ENCODE assay signal across 18 mouse cellular contexts in genomic region chr17:65703527-65704391, GRCm38 (mm10).
DNase-seq lines count a peak whose midpoint lies in the region; ATAC-seq and TF ChIP-seq lines count a peak whose summit lies in the region.
"Had no signal": no experiment of that assay in that cellular context is flagged by ENCODE, and none has a peak within 500 bp of the region (broad histone marks: within the 10 kb centered on the region; RNA-seq: fewer than 3 reads in every experiment).

No protein-coding gene starts in this region.

- ATAC-seq in neural tube, embryonic 15.5 days (ENCODE audit: low FRiP score), result no peak
- ATAC-seq in stomach, postnatal 0 days (ENCODE audit: low FRiP score, low TSS enrichment), result no peak
- ATAC-seq in hindbrain, embryonic 13.5 days (ENCODE audit: low FRiP score), result no peak
- ATAC-seq: liver, embryonic 12.5 days had no signal

- no peak overlapping the region for H3K4me2 ChIP-seq in neural tube, embryonic 15.5 days
- H3K4me2 ChIP-seq in stomach, postnatal 0 days (replicated peaks; ENCODE audit: low read depth), result no peak overlapping the region
- no peak overlapping the region for H3K4me2 ChIP-seq in hindbrain, embryonic 13.5 days
- H3K4me2 ChIP-seq: heart, embryonic 13.5 days; hindbrain, embryonic 15.5 days; liver, embryonic 12.5 days; midbrain, embryonic 11.5 days; stomach, embryonic 15.5 days had no signal

- peak overlapping the region; percentile 46 for H3K27ac ChIP-seq in gastrocnemius, adult 2 months
- 0 out of 2 replicates have a peak overlapping the region, but pooled peaks have one; percentile 9 for H3K27ac ChIP-seq in neural tube, embryonic 15.5 days (replicated peaks)
- no peak overlapping the region for H3K27ac ChIP-seq in stomach, postnatal 0 days (replicated peaks)
- no peak overlapping the region for H3K27ac ChIP-seq in hindbrain, embryonic 13.5 days
- H3K27ac ChIP-seq: liver, embryonic 12.5 days; stomach, embryonic 15.5 days had no signal

- no peak for DNase-seq in gastrocnemius, adult 2 months
- no peak for DNase-seq in gastrocnemius, adult 8-10 months (ENCODE audit: low spot score in 2 of 2)
- no peak for DNase-seq in neural tube, embryonic 10.5 days (ENCODE audit: extremely low spot score, low spot score)
- DNase-seq in Muller cell, postnatal 12 days (ENCODE audit: inconsistent ontology term), result peak; percentile 53
- DNase-seq in stomach, postnatal 0 days (ENCODE audit: low spot score), result peak; percentile 11
- no peak for DNase-seq in urinary bladder, adult 18-20 months (ENCODE audit: low spot score in 2 of 2)
- DNase-seq: cerebellum, adult 9-11 months; gastrocnemius, postnatal 36 days; kidney, adult 9 months; lung, postnatal 36 days had no signal

- H3K27me3 ChIP-seq in neural tube, embryonic 15.5 days (replicated peaks), result no peaks in the 10 kb centered on the region
- no peaks in the 10 kb centered on the region for H3K27me3 ChIP-seq in stomach, postnatal 0 days (ENCODE audit: control insufficient read depth, insufficient read depth, low read length)
- no peaks in the 10 kb centered on the region for H3K27me3 ChIP-seq in hindbrain, embryonic 13.5 days
- H3K27me3 ChIP-seq: heart, embryonic 13.5 days; hindbrain, embryonic 15.5 days; liver, embryonic 12.5 days; stomach, embryonic 15.5 days had no signal

- peaks cover 38% of the 10 kb centered on the region for H3K4me1 ChIP-seq in neural tube, embryonic 15.5 days
- H3K4me1 ChIP-seq in stomach, postnatal 0 days (replicated peaks; ENCODE audit: control insufficient read depth, insufficient read depth), result 0 out of 2 replicates have a peak, but pooled peaks cover 2% of the 10 kb centered on the region
- peaks cover 28% of the 10 kb centered on the region for H3K4me1 ChIP-seq in hindbrain, embryonic 13.5 days (replicated peaks)
- H3K4me1 ChIP-seq: liver, embryonic 12.5 days; stomach, embryonic 15.5 days had no signal

- no peak for TF ChIP-seq EP300 in stomach, postnatal 0 days (optimal IDR thresholded peaks at IDR 0.05)

- intact Hi-C loops in gastrocnemius, adult 2 months (cut with DNase I), result loop anchor here (10.0 kb wide), 1 partner anchor 401 kb away; the partner anchor contains the start of gene Ndufv2

- no peak overlapping the region for H3K9ac ChIP-seq in neural tube, embryonic 15.5 days (replicated peaks)
- H3K9ac ChIP-seq in stomach, postnatal 0 days (ENCODE audit: low read length), result no peak overlapping the region
- no peak overlapping the region for H3K9ac ChIP-seq in hindbrain, embryonic 13.5 days
- H3K9ac ChIP-seq: heart, embryonic 13.5 days; hindbrain, embryonic 15.5 days; liver, embryonic 12.5 days; stomach, embryonic 15.5 days had no signal

- TF ChIP-seq CTCF in gastrocnemius, adult 2 months (IDR thresholded peaks at IDR 0.05), result no peak
- no peak for TF ChIP-seq CTCF in stomach, postnatal 0 days (IDR thresholded peaks at IDR 0.05; ENCODE audit: low read depth)

- no peaks in the 10 kb centered on the region for H3K9me3 ChIP-seq in neural tube, embryonic 15.5 days (replicated peaks)
- H3K9me3 ChIP-seq in stomach, postnatal 0 days (ENCODE audit: control insufficient read depth, low read length), result no peaks in the 10 kb centered on the region
- no peaks in the 10 kb centered on the region for H3K9me3 ChIP-seq in hindbrain, embryonic 13.5 days
- H3K9me3 ChIP-seq: heart, embryonic 13.5 days; hindbrain, embryonic 15.5 days; liver, embryonic 12.5 days; stomach, embryonic 15.5 days had no signal

- no peaks in the 10 kb centered on the region for H3K36me3 ChIP-seq in neural tube, embryonic 15.5 days
- H3K36me3 ChIP-seq in stomach, postnatal 0 days (ENCODE audit: control insufficient read depth, insufficient read depth, low read length), result no peaks in the 10 kb centered on the region
- no peaks in the 10 kb centered on the region for H3K36me3 ChIP-seq in hindbrain, embryonic 13.5 days
- H3K36me3 ChIP-seq: heart, embryonic 13.5 days; hindbrain, embryonic 15.5 days; liver, embryonic 12.5 days; stomach, embryonic 15.5 days had no signal

- WGBS in neural tube, embryonic 15.5 days, result 75% methylated on average over 13 of the region's 13 CpGs
- WGBS in stomach, postnatal 0 days, result 66% methylated on average over 13 of the region's 13 CpGs
- 83% methylated on average over 13 of the region's 13 CpGs for WGBS in hindbrain, embryonic 13.5 days

- no peak overlapping the region for H3K4me3 ChIP-seq in gastrocnemius, adult 2 months
- H3K4me3 ChIP-seq in neural tube, embryonic 15.5 days (replicated peaks), result no peak overlapping the region
- H3K4me3 ChIP-seq in stomach, postnatal 0 days (ENCODE audit: low read depth, low read length), result no peak overlapping the region
- no peak overlapping the region for H3K4me3 ChIP-seq in hindbrain, embryonic 13.5 days
- H3K4me3 ChIP-seq: erythroblast, embryonic 14.5 days; heart, embryonic 13.5 days; hindbrain, embryonic 15.5 days; liver, embryonic 12.5 days; stomach, embryonic 15.5 days had no signal

Comparison
In these comparisons a context has a peak if more than half of its experiments do, and no peak if none do; other contexts are left out.
1. DNase-seq: peak in Muller cell, postnatal 12 days (single experiment) and stomach, postnatal 0 days (single experiment); none in gastrocnemius, adult 2 months (single experiment), gastrocnemius, adult 8-10 months (0 of 2), neural tube, embryonic 10.5 days (single experiment) and urinary bladder, adult 18-20 months (0 of 2).
2. H3K27ac ChIP-seq: peak in gastrocnemius, adult 2 months (single experiment) and neural tube, embryonic 15.5 days (single experiment); none in stomach, postnatal 0 days (single experiment) and hindbrain, embryonic 13.5 days (single experiment).